Mouse (Mus musculus): ENCODE measurements around the gene Il31ra. TPM values are rescaled to one million over a fixed set of nuclear protein-coding genes. Genes with fewer than 3 reads are reported as not detected.
"Not testable (repeated sequence)": the region's sequence is repeated elsewhere in the genome, so short reads cannot be mapped to it uniquely, and the experiment has no call there.

Gene Il31ra
- not detected for polyA plus RNA-seq (2012; fragmentation: generic; extraction: Trizol)

DNA sequence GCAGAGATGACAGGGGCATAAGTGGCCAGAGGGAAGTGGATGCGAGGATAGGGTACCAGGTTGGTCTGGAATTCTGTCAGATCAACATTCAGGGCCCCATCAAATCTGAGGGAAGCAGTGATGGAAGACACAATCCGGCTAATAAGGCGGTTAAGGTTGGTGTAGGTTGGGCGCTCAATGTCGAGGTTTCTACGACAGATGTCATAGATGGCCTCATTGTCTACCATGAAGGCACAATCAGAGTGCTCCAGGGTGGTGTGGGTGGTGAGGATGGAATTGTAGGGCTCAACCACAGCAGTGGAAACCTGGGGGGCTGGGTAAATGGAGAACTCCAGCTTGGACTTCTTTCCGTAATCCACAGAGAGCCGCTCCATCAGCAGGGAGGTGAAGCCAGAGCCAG lies at the start of gene Il31ra:
Gene Il31ra (minus strand): TSS at position 101 of the 400 bp plus-strand sequence.
- H3K4me3 ChIP-seq; H3K27me3 ChIP-seq (ENCODE audit: control insufficient read depth, insufficient read depth, insufficient read length); H3K79me2 ChIP-seq (ENCODE audit: control insufficient read depth, insufficient read depth); H3K36me3 ChIP-seq (ENCODE audit: control insufficient read depth, insufficient read depth); H3ac ChIP-seq (ENCODE audit: control insufficient read depth, insufficient read length); H3K4me2 ChIP-seq (ENCODE audit: low read depth): not testable (repeated sequence)

GRCm38 (mm10) chr13:112642897-112643296 lies 48.7 kb upstream of the Il31ra start:
- H3K36me3 ChIP-seq (ENCODE audit: control insufficient read depth, insufficient read depth) = no peaks in the 10 kb centered on the region
- no peak overlapping the region for H3ac ChIP-seq (ENCODE audit: control insufficient read depth, insufficient read length)
- H3K27me3 ChIP-seq (ENCODE audit: control insufficient read depth, insufficient read depth, insufficient read length) = peaks cover 32% of the 10 kb centered on the region
- H3K4me3 ChIP-seq = no peak overlapping the region
- no peak for TF ChIP-seq CEBPB (IDR thresholded peaks at IDR 0.05; ENCODE audit: insufficient read depth, poor library complexity, severe bottlenecking)
- no peak for TF ChIP-seq E2F4 (IDR thresholded peaks at IDR 0.05; ENCODE audit: insufficient read depth)
- TF ChIP-seq TCF12 (IDR thresholded peaks at IDR 0.05; ENCODE audit: insufficient read depth, poor library complexity, severe bottlenecking) = no peak
- TF ChIP-seq POLR2AphosphoS2 (IDR thresholded peaks at IDR 0.05; ENCODE audit: insufficient read length, low read depth) = no peak
- TF ChIP-seq USF1 (IDR thresholded peaks at IDR 0.05; ENCODE audit: low read depth) = no peak
- TF ChIP-seq MAX (IDR thresholded peaks at IDR 0.05; ENCODE audit: low read depth) = no peak
- no peak for TF ChIP-seq TCF3 (IDR thresholded peaks at IDR 0.05; ENCODE audit: insufficient read length, low read depth)
- TF ChIP-seq POLR2A (IDR thresholded peaks at IDR 0.05; ENCODE audit: insufficient read length, low read depth) = no peak
- H3K4me2 ChIP-seq (ENCODE audit: low read depth) = no peak overlapping the region
- no peaks in the 10 kb centered on the region for H3K79me2 ChIP-seq (ENCODE audit: control insufficient read depth, insufficient read depth)

GRCm38 (mm10) chr13:112639111-112639510 lies 45.0 kb upstream of the Il31ra start:
- Histone ChIP-seq H3K4me2 (ENCODE audit: low read depth) (no peak overlapping the region), H3K27me3 (ENCODE audit: control insufficient read depth, insufficient read depth, insufficient read length) (peaks cover 31% of the 10 kb centered on the region), H3K4me3 (no peak overlapping the region), H3K79me2 (ENCODE audit: control insufficient read depth, insufficient read depth) (no peaks in the 10 kb centered on the region), H3K36me3 (ENCODE audit: control insufficient read depth, insufficient read depth) (no peaks in the 10 kb centered on the region), H3ac (ENCODE audit: control insufficient read depth, insufficient read length) (no peak overlapping the region)
- TF ChIP-seq POLR2A (IDR thresholded peaks at IDR 0.05; ENCODE audit: insufficient read length, low read depth) (no peak), POLR2AphosphoS2 (IDR thresholded peaks at IDR 0.05; ENCODE audit: insufficient read length, low read depth) (no peak), MYOG (IDR thresholded peaks at IDR 0.05; ENCODE audit: control insufficient read depth in 1 of 3, insufficient read depth in 1 of 3, insufficient read length in 2 of 3, low read depth in 2 of 3) (no peak), MYOD1 (IDR thresholded peaks at IDR 0.05; ENCODE audit: control insufficient read depth in 1 of 3, insufficient read length in 2 of 3, low read depth in 2 of 3) (no peak), USF1 (IDR thresholded peaks at IDR 0.05; ENCODE audit: low read depth) (no peak), E2F4 (IDR thresholded peaks at IDR 0.05; ENCODE audit: insufficient read depth) (no peak), REST (IDR thresholded peaks at IDR 0.05; ENCODE audit: insufficient read depth, insufficient read length) (no peak), TCF12 (IDR thresholded peaks at IDR 0.05; ENCODE audit: insufficient read depth, poor library complexity, severe bottlenecking) (no peak), MAX (IDR thresholded peaks at IDR 0.05; ENCODE audit: low read depth) (no peak), CEBPB (IDR thresholded peaks at IDR 0.05; ENCODE audit: insufficient read depth, poor library complexity, severe bottlenecking) (no peak), SRF (IDR thresholded peaks at IDR 0.05; ENCODE audit: control insufficient read depth, insufficient read length, low read depth) (no peak)

GRCm38 (mm10) chr13:112636498-112636897 lies 42.3 kb upstream of the Il31ra start:
- TF ChIP-seq REST (IDR thresholded peaks at IDR 0.05; ENCODE audit: insufficient read depth, insufficient read length) (no peak), TCF3 (IDR thresholded peaks at IDR 0.05; ENCODE audit: insufficient read length, low read depth) (no peak), POLR2AphosphoS2 (IDR thresholded peaks at IDR 0.05; ENCODE audit: insufficient read length, low read depth) (no peak), USF1 (IDR thresholded peaks at IDR 0.05; ENCODE audit: low read depth) (no peak), MYOD1 (IDR thresholded peaks at IDR 0.05; ENCODE audit: control insufficient read depth in 1 of 3, insufficient read length in 2 of 3, low read depth in 2 of 3) (no peak), E2F4 (IDR thresholded peaks at IDR 0.05; ENCODE audit: insufficient read depth) (no peak), CEBPB (IDR thresholded peaks at IDR 0.05; ENCODE audit: insufficient read depth, poor library complexity, severe bottlenecking) (no peak), TCF12 (IDR thresholded peaks at IDR 0.05; ENCODE audit: insufficient read depth, poor library complexity, severe bottlenecking) (no peak), POLR2A (IDR thresholded peaks at IDR 0.05; ENCODE audit: insufficient read length, low read depth) (no peak), MYOG (IDR thresholded peaks at IDR 0.05; ENCODE audit: control insufficient read depth in 1 of 3, insufficient read depth in 1 of 3, insufficient read length in 2 of 3, low read depth in 2 of 3) (no peak), SRF (IDR thresholded peaks at IDR 0.05; ENCODE audit: control insufficient read depth, insufficient read length, low read depth) (no peak), MAX (IDR thresholded peaks at IDR 0.05; ENCODE audit: low read depth) (no peak)
- Histone ChIP-seq H3K4me2 (ENCODE audit: low read depth) (no peak overlapping the region), H3K4me3 (no peak overlapping the region)

DNA sequence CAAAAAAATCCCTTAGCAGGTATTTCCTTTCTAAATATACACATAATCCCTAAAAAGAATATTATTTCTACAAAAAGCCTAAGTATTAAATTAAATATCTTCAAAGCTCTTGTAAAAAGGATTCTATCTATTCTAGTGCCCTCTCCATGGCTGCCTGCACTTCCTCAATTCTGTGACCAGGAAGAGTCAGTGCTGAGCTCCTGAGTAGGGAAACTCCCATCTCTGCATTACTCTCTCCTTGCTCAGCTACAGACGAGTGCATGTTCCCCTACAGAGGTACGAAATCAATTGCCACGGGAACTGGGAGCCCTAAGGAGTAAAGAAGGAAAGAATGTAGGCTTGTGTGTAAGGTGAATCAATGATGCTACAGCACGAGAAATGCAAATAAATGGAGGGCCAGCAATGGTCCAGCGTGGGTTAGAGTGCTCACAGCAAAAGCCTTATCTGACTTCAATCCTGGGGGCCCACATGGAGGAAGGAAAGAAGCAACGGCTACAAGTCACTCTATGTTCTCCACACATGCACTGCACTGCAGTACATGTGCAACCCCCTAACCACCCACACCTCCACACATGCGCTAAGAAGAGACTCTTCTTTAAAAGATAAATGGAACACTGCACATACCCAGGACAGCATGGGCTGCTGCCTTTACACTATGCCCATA lies 41.1 kb upstream of the Il31ra start:
- TF ChIP-seq MAX (IDR thresholded peaks at IDR 0.05; ENCODE audit: low read depth) (no peak), REST (IDR thresholded peaks at IDR 0.05; ENCODE audit: insufficient read depth, insufficient read length) (no peak), USF1 (IDR thresholded peaks at IDR 0.05; ENCODE audit: low read depth) (no peak), TCF3 (IDR thresholded peaks at IDR 0.05; ENCODE audit: insufficient read length, low read depth) (no peak)
- Histone ChIP-seq H3ac (ENCODE audit: control insufficient read depth, insufficient read length) (no peak overlapping the region), H3K79me2 (ENCODE audit: control insufficient read depth, insufficient read depth) (no peaks in the 10 kb centered on the region), H3K36me3 (ENCODE audit: control insufficient read depth, insufficient read depth) (no peaks in the 10 kb centered on the region), H3K27me3 (ENCODE audit: control insufficient read depth, insufficient read depth, insufficient read length) (peaks cover 42% of the 10 kb centered on the region), H3K4me2 (ENCODE audit: low read depth) (no peak overlapping the region), H3K4me3 (no peak overlapping the region)

More at GRCm38 (mm10) chr13:112636498-112636897, 42.3 kb upstream of the Il31ra start:
- no peak overlapping the region for H3ac ChIP-seq (ENCODE audit: control insufficient read depth, insufficient read length)
- H3K79me2 ChIP-seq (ENCODE audit: control insufficient read depth, insufficient read depth) = no peaks in the 10 kb centered on the region
- H3K36me3 ChIP-seq (ENCODE audit: control insufficient read depth, insufficient read depth) = no peaks in the 10 kb centered on the region
- peaks cover 38% of the 10 kb centered on the region for H3K27me3 ChIP-seq (ENCODE audit: control insufficient read depth, insufficient read depth, insufficient read length)
